Mouse (Mus musculus): ENCODE data around the gene Ccnk. TPM values are rescaled to one million over a fixed set of nuclear protein-coding genes. Genes with fewer than 3 reads are reported as not detected.

Ccnk gene
- polyA plus RNA-seq, 1 experiment from 2014 or later, result 6.0 TPM

- H3K9me3 ChIP-seq (ENCODE audit: control insufficient read depth, low read length), result no peaks in the 10 kb centered on the region
- WGBS, result under 1% methylated on average over 102 of the region's 103 CpGs
- peak; percentile 70 for DNase-seq
Observed at GRCm38 (mm10) chr12:108178331-108179245, 791 bp upstream of the Ccnk start.

GRCm38 (mm10) chr12:108179246-108179320 lies 296 bp upstream of the Ccnk start, which contains the start of gene Setd3:
TSS of gene Setd3 (minus strand) at chr12:108179314.
- H3K36me3 ChIP-seq (ENCODE audit: control insufficient read depth, insufficient read depth, low read length), result peaks cover 21% of the 10 kb centered on the region

More at GRCm38 (mm10) chr12:108178331-108179245, 791 bp upstream of the Ccnk start:
- H3K27ac ChIP-seq (replicated peaks; ENCODE audit: low read depth, low read length), result peak overlapping the region; percentile 76
- peak overlapping the region; percentile 90 for H3K4me2 ChIP-seq (ENCODE audit: low read length)
- peaks cover 18% of the 10 kb centered on the region for H3K36me3 ChIP-seq (ENCODE audit: control insufficient read depth, insufficient read depth, low read length)
- peaks cover 14% of the 10 kb centered on the region for H3K4me1 ChIP-seq (ENCODE audit: control insufficient read depth, insufficient read depth, low read length)
- peak; percentile 35 for ATAC-seq (ENCODE audit: low FRiP score, low TSS enrichment)
- H3K4me3 ChIP-seq (replicated peaks; ENCODE audit: low read depth, low read length), result peak overlapping the region; percentile 93
- H3K9ac ChIP-seq (replicated peaks; ENCODE audit: low read length), result peak overlapping the region; percentile 92
- no peaks in the 10 kb centered on the region for H3K27me3 ChIP-seq (ENCODE audit: control insufficient read depth, insufficient read depth, low read length)

GRCm38 (mm10) chr12:108181716-108182115 lies 2.3 kb downstream of the Ccnk start:
- Histone ChIP-seq H3K27ac (replicated peaks; ENCODE audit: low read depth, low read length) (no peak overlapping the region), H3K4me1 (ENCODE audit: control insufficient read depth, insufficient read depth, low read length) (peaks cover 14% of the 10 kb centered on the region), H3K9ac (replicated peaks; ENCODE audit: low read length) (no peak overlapping the region), H3K9me3 (ENCODE audit: control insufficient read depth, low read length) (no peaks in the 10 kb centered on the region), H3K27me3 (ENCODE audit: control insufficient read depth, insufficient read depth, low read length) (no peaks in the 10 kb centered on the region), H3K4me3 (replicated peaks; ENCODE audit: low read depth, low read length) (no peak overlapping the region), H3K36me3 (ENCODE audit: control insufficient read depth, insufficient read depth, low read length) (peaks cover 35% of the 10 kb centered on the region), H3K4me2 (ENCODE audit: low read length) (no peak overlapping the region)
- 95% methylated on average over 6 of the region's 6 CpGs for WGBS
- ATAC-seq (ENCODE audit: low FRiP score, low TSS enrichment) (no peak), DNase-seq (no peak)

More at GRCm38 (mm10) chr12:108179246-108179320, 296 bp upstream of the Ccnk start, which contains the start of gene Setd3:
- WGBS, result 0% methylated on average over 9 of the region's 9 CpGs
- Histone ChIP-seq H3K27me3 (ENCODE audit: control insufficient read depth, insufficient read depth, low read length) (no peaks in the 10 kb centered on the region), H3K4me1 (ENCODE audit: control insufficient read depth, insufficient read depth, low read length) (peaks cover 14% of the 10 kb centered on the region), H3K4me2 (ENCODE audit: low read length) (peak within 1 kb of the TSS; percentile 93), H3K27ac (replicated peaks; ENCODE audit: low read depth, low read length) (peak within 1 kb of the TSS; percentile 76), H3K4me3 (replicated peaks; ENCODE audit: low read depth, low read length) (peak within 1 kb of the TSS; percentile 93), H3K9ac (replicated peaks; ENCODE audit: low read length) (peak within 1 kb of the TSS; percentile 92), H3K9me3 (ENCODE audit: control insufficient read depth, low read length) (no peaks in the 10 kb centered on the region)
- ATAC-seq (ENCODE audit: low FRiP score, low TSS enrichment) (no peak), DNase-seq (no peak)

- Histone ChIP-seq H3K9ac (replicated peaks; ENCODE audit: low read length) (no peak overlapping the region), H3K4me1 (ENCODE audit: control insufficient read depth, insufficient read depth, low read length) (no peaks in the 10 kb centered on the region), H3K4me2 (ENCODE audit: low read length) (no peak overlapping the region), H3K27ac (replicated peaks; ENCODE audit: low read depth, low read length) (no peak overlapping the region), H3K4me3 (replicated peaks; ENCODE audit: low read depth, low read length) (no peak overlapping the region), H3K27me3 (ENCODE audit: control insufficient read depth, insufficient read depth, low read length) (no peaks in the 10 kb centered on the region), H3K36me3 (ENCODE audit: control insufficient read depth, insufficient read depth, low read length) (peaks cover 78% of the 10 kb centered on the region), H3K9me3 (ENCODE audit: control insufficient read depth, low read length) (no peaks in the 10 kb centered on the region)
- WGBS, result 92% methylated on average over 6 of the region's 6 CpGs
- DNase-seq, result no peak
- ATAC-seq (ENCODE audit: low FRiP score, low TSS enrichment), result no peak
Observed at GRCm38 (mm10) chr12:108187541-108188091, 8.2 kb downstream of the Ccnk start.

GRCm38 (mm10) chr12:108193878-108194277 lies 14.5 kb downstream of the Ccnk start:
- no peaks in the 10 kb centered on the region for H3K9me3 ChIP-seq (ENCODE audit: control insufficient read depth, low read length)
- 96% methylated on average over 5 of the region's 5 CpGs for WGBS
- H3K27me3 ChIP-seq (ENCODE audit: control insufficient read depth, insufficient read depth, low read length), result no peaks in the 10 kb centered on the region
- no peaks in the 10 kb centered on the region for H3K4me1 ChIP-seq (ENCODE audit: control insufficient read depth, insufficient read depth, low read length)
- no peak overlapping the region for H3K9ac ChIP-seq (replicated peaks; ENCODE audit: low read length)
- ATAC-seq (ENCODE audit: low FRiP score, low TSS enrichment) (no peak), DNase-seq (no peak)
- H3K4me2 ChIP-seq (ENCODE audit: low read length), result no peak overlapping the region
- no peak overlapping the region for H3K27ac ChIP-seq (replicated peaks; ENCODE audit: low read depth, low read length)
- H3K4me3 ChIP-seq (replicated peaks; ENCODE audit: low read depth, low read length), result no peak overlapping the region
- peaks cover 98% of the 10 kb centered on the region for H3K36me3 ChIP-seq (ENCODE audit: control insufficient read depth, insufficient read depth, low read length)

GRCm38 (mm10) chr12:108195761-108196160 lies 16.4 kb downstream of the Ccnk start:
- DNase-seq (no peak), ATAC-seq (ENCODE audit: low FRiP score, low TSS enrichment) (no peak)
- Histone ChIP-seq H3K4me3 (replicated peaks; ENCODE audit: low read depth, low read length) (no peak overlapping the region), H3K4me2 (ENCODE audit: low read length) (no peak overlapping the region), H3K27me3 (ENCODE audit: control insufficient read depth, insufficient read depth, low read length) (no peaks in the 10 kb centered on the region), H3K9me3 (ENCODE audit: control insufficient read depth, low read length) (no peaks in the 10 kb centered on the region), H3K36me3 (ENCODE audit: control insufficient read depth, insufficient read depth, low read length) (peaks cover 99% of the 10 kb centered on the region), H3K4me1 (ENCODE audit: control insufficient read depth, insufficient read depth, low read length) (no peaks in the 10 kb centered on the region), H3K9ac (replicated peaks; ENCODE audit: low read length) (no peak overlapping the region), H3K27ac (replicated peaks; ENCODE audit: low read depth, low read length) (no peak overlapping the region)
- WGBS, result 97% methylated on average over 11 of the region's 11 CpGs

GRCm38 (mm10) chr12:108198447-108198846 lies 19.1 kb downstream of the Ccnk start:
- Histone ChIP-seq H3K27ac (replicated peaks; ENCODE audit: low read depth, low read length) (no peak overlapping the region), H3K27me3 (ENCODE audit: control insufficient read depth, insufficient read depth, low read length) (no peaks in the 10 kb centered on the region), H3K36me3 (ENCODE audit: control insufficient read depth, insufficient read depth, low read length) (peaks cover 99% of the 10 kb centered on the region), H3K4me1 (ENCODE audit: control insufficient read depth, insufficient read depth, low read length) (no peaks in the 10 kb centered on the region), H3K9me3 (ENCODE audit: control insufficient read depth, low read length) (no peaks in the 10 kb centered on the region), H3K9ac (replicated peaks; ENCODE audit: low read length) (no peak overlapping the region), H3K4me2 (ENCODE audit: low read length) (no peak overlapping the region), H3K4me3 (replicated peaks; ENCODE audit: low read depth, low read length) (no peak overlapping the region)
- 87% methylated on average over 4 of the region's 4 CpGs for WGBS
- no peak for ATAC-seq (ENCODE audit: low FRiP score, low TSS enrichment)
- no peak for DNase-seq

GRCm38 (mm10) chr12:108200094-108200493 lies 20.7 kb downstream of the Ccnk start:
- H3K9ac ChIP-seq (replicated peaks; ENCODE audit: low read length), result no peak overlapping the region
- H3K4me1 ChIP-seq (ENCODE audit: control insufficient read depth, insufficient read depth, low read length), result no peaks in the 10 kb centered on the region
- no peak for ATAC-seq (ENCODE audit: low FRiP score, low TSS enrichment)
- DNase-seq, result no peak
- no peak overlapping the region for H3K27ac ChIP-seq (replicated peaks; ENCODE audit: low read depth, low read length)
- peaks cover 99% of the 10 kb centered on the region for H3K36me3 ChIP-seq (ENCODE audit: control insufficient read depth, insufficient read depth, low read length)
- no peaks in the 10 kb centered on the region for H3K9me3 ChIP-seq (ENCODE audit: control insufficient read depth, low read length)
- no peak overlapping the region for H3K4me3 ChIP-seq (replicated peaks; ENCODE audit: low read depth, low read length)
- no peak overlapping the region for H3K4me2 ChIP-seq (ENCODE audit: low read length)
- H3K27me3 ChIP-seq (ENCODE audit: control insufficient read depth, insufficient read depth, low read length), result no peaks in the 10 kb centered on the region
- WGBS, result 85% methylated on average over 1 of the region's 1 CpGs

GRCm38 (mm10) chr12:108203895-108204294 lies 24.5 kb downstream of the Ccnk start:
- Histone ChIP-seq H3K9ac (replicated peaks; ENCODE audit: low read length) (no peak overlapping the region; the same call in 1 of the 2 replicates), H3K36me3 (ENCODE audit: control insufficient read depth, insufficient read depth, low read length) (peaks cover 79% of the 10 kb centered on the region), H3K4me3 (replicated peaks; ENCODE audit: low read depth, low read length) (no peak overlapping the region), H3K27ac (replicated peaks; ENCODE audit: low read depth, low read length) (no peak overlapping the region), H3K27me3 (ENCODE audit: control insufficient read depth, insufficient read depth, low read length) (no peaks in the 10 kb centered on the region), H3K4me1 (ENCODE audit: control insufficient read depth, insufficient read depth, low read length) (no peaks in the 10 kb centered on the region), H3K4me2 (ENCODE audit: low read length) (no peak overlapping the region), H3K9me3 (ENCODE audit: control insufficient read depth, low read length) (no peaks in the 10 kb centered on the region)
- DNase-seq (no peak), ATAC-seq (ENCODE audit: low FRiP score, low TSS enrichment) (no peak)
- WGBS, result 68% methylated on average over 8 of the region's 8 CpGs

Data from midbrain, embryonic 14.5 days (tissue).